In genomic region chr12:103492767-103493166, GRCm38 (mm10) we compare ENCODE assay signal across 8 mouse cellular contexts. TPM values are rescaled to one million over a fixed set of nuclear protein-coding genes. Genes with fewer than 3 reads are reported as not detected.
DNase-seq lines count a peak whose midpoint lies in the region; TF ChIP-seq lines count a peak whose summit lies in the region.
"Had no signal": no experiment of that assay in that cellular context is flagged by ENCODE, and none has a peak within 500 bp of the region (broad histone marks: within the 10 kb centered on the region; RNA-seq: fewer than 3 reads in every experiment).

No protein-coding gene starts in this region.

- H3K9ac ChIP-seq in ES-Bruce4 (ENCODE audit: low read depth, poor library complexity, severe bottlenecking): no peak overlapping the region
- H3K9ac ChIP-seq: liver, embryonic 15.5 days had no signal

- H3K27me3 ChIP-seq in ES-Bruce4 (ENCODE audit: control insufficient read depth, insufficient read depth, low read length, poor library complexity, severe bottlenecking): no peaks in the 10 kb centered on the region; the same call in 1 of the 2 replicates
- H3K27me3 ChIP-seq: liver, embryonic 15.5 days had no signal

- TF ChIP-seq POLR2A in ES-Bruce4 (IDR thresholded peaks at IDR 0.05; ENCODE audit: insufficient read depth, low read length): no peak
- no peak for TF ChIP-seq POLR2A in lung, adult 2 months (IDR thresholded peaks at IDR 0.05; ENCODE audit: borderline replicate concordance, extremely low read depth, low read depth, low read length)

- H3K27ac ChIP-seq in ES-Bruce4 (ENCODE audit: insufficient read depth, low read length): no peak overlapping the region
- H3K27ac ChIP-seq: liver, embryonic 15.5 days had no signal

- WGBS in large intestine, adult 2 months: 28% methylated on average over 5 of the region's 5 CpGs
- 27% methylated on average over 5 of the region's 5 CpGs for WGBS in lung, adult 2 months

- peak; percentile 62 to 67 for DNase-seq in adrenal gland, adult 18-20 months (ENCODE audit: low spot score in 2 of 2)
- DNase-seq in embryo, embryonic 11 days: peak; percentile 79
- DNase-seq in heart, adult 9 months (ENCODE audit: low spot score in 2 of 2): peak; percentile 65 to 75
- peak; percentile 72 for DNase-seq in large intestine, adult 2 months (ENCODE audit: low read depth, low spot score)
- DNase-seq in lung, adult 2 months: peak; percentile 65
- DNase-seq in right cerebral cortex, postnatal 4 days: peak; percentile 70

- H3K36me3 ChIP-seq in ES-Bruce4 (ENCODE audit: control insufficient read depth, insufficient read depth, low read length, poor library complexity, severe bottlenecking): no peaks in the 10 kb centered on the region
- H3K36me3 ChIP-seq: liver, embryonic 15.5 days had no signal

- H3K4me3 ChIP-seq in ES-Bruce4 (ENCODE audit: low read depth, low read length): no peak overlapping the region
- H3K4me3 ChIP-seq in lung, adult 2 months (replicated peaks; ENCODE audit: extremely low read depth, low read depth, low read length): no peak overlapping the region
- H3K4me3 ChIP-seq: liver, embryonic 15.5 days had no signal

- no peaks in the 10 kb centered on the region for H3K9me3 ChIP-seq in ES-Bruce4 (replicated peaks; ENCODE audit: control insufficient read depth, insufficient read depth, low read length, poor library complexity, severe bottlenecking)
- H3K9me3 ChIP-seq: liver, embryonic 15.5 days had no signal

- no peaks in the 10 kb centered on the region for H3K4me1 ChIP-seq in ES-Bruce4 (ENCODE audit: control insufficient read depth, insufficient read depth, low read length)
- H3K4me1 ChIP-seq in lung, adult 2 months (ENCODE audit: control insufficient read depth, insufficient read depth, low read length): no peaks in the 10 kb centered on the region
- H3K4me1 ChIP-seq: liver, embryonic 15.5 days had no signal

- peak; percentile 38 for TF ChIP-seq CTCF in ES-Bruce4 (IDR thresholded peaks at IDR 0.05; ENCODE audit: low read depth, low read length)
- peak; percentile 48 for TF ChIP-seq CTCF in lung, adult 2 months (IDR thresholded peaks at IDR 0.05; ENCODE audit: insufficient read depth, low read length)

- no peak for TF ChIP-seq EP300 in ES-Bruce4 (IDR thresholded peaks at IDR 0.05; ENCODE audit: insufficient read depth, low read depth, low read length)

RNA-seq across cellular contexts. Expression of gene Ifi27l2b, which starts 35.7 kb away (rescaled TPM):
- not detected in 2 replicates for polyA plus RNA-seq in ES-Bruce4 (2011; ENCODE audit: insufficient read depth, insufficient read length, low read depth, missing spikeins)
- not detected for total RNA-seq in adrenal gland, adult 18-20 months (2021)
- polyA plus RNA-seq in large intestine, adult 2 months (2012; rRNA removed): 179 and 656 TPM in 2 replicates
- 0.11 and 0.34 TPM in 2 replicates for polyA plus RNA-seq in lung, adult 2 months (2012; rRNA removed)
- polyA plus RNA-seq: liver, embryonic 15.5 days had no signal

RNA-seq across cellular contexts. Expression of gene Ppp4r4, which starts 39.3 kb away (rescaled TPM):
- 20.8 and 25.7 TPM in 2 replicates for polyA plus RNA-seq in ES-Bruce4 (2011; ENCODE audit: insufficient read depth, insufficient read length, low read depth, missing spikeins)
- total RNA-seq in adrenal gland, adult 18-20 months (2021): 1 to 10 TPM; 2.5 to 3.4 TPM
- polyA plus RNA-seq in large intestine, adult 2 months (2012; rRNA removed): 0.66 and 0.67 TPM in 2 replicates
- 3.1 and 4.3 TPM in 2 replicates for polyA plus RNA-seq in lung, adult 2 months (2012; rRNA removed)

RNA-seq across cellular contexts. Expression of gene Ifi27l2a, which starts 49.3 kb away (rescaled TPM):
- 5.0 and 9.6 TPM in 2 replicates for polyA plus RNA-seq in ES-Bruce4 (2011; ENCODE audit: insufficient read depth, insufficient read length, low read depth, missing spikeins)
- total RNA-seq in adrenal gland, adult 18-20 months (2021): 1,000 to 10,000 TPM in 1 of 2 experiments, 100 to 1,000 TPM in 1; 365 to 1,033 TPM
- 217 and 307 TPM in 2 replicates for polyA plus RNA-seq in large intestine, adult 2 months (2012; rRNA removed)
- 319 and 789 TPM in 2 replicates for polyA plus RNA-seq in lung, adult 2 months (2012; rRNA removed)

RNA-seq across cellular contexts. Expression of gene Ifi27, which starts 58.8 kb away (rescaled TPM):
- 2.1 and 3.1 TPM in 2 replicates for polyA plus RNA-seq in ES-Bruce4 (2011; ENCODE audit: insufficient read depth, insufficient read length, low read depth, missing spikeins)
- 1,000 to 10,000 TPM; 1,097 to 1,809 TPM for total RNA-seq in adrenal gland, adult 18-20 months (2021)
- polyA plus RNA-seq in large intestine, adult 2 months (2012; rRNA removed): 108 and 125 TPM in 2 replicates
- polyA plus RNA-seq in lung, adult 2 months (2012; rRNA removed): 339 and 380 TPM in 2 replicates

Comparison
In these comparisons a context has a peak if more than half of its experiments do, and no peak if none do; other contexts are left out.
1. RNA of gene Ifi27l2b, which starts 35.7 kb away (polyA plus RNA-seq): 179 to 656 TPM in large intestine, adult 2 months; 0.11 to 0.34 TPM in lung, adult 2 months and not detected in ES-Bruce4; every median in the first group is over 100 times any median in the second.
2. RNA of gene Ifi27l2a, which starts 49.3 kb away (polyA plus RNA-seq): 319 to 789 TPM in lung, adult 2 months and 217 to 307 TPM in large intestine, adult 2 months; 5.0 to 9.6 TPM in ES-Bruce4; every median in the first group is over 10 times any median in the second.
3. Peak in every context shown above with its lines, with median percentiles within 50 percentile points of each other: DNase-seq.